Mouse (Mus musculus): Measurements from ENCODE around the gene Cd27. TPM values are rescaled to one million over a fixed set of nuclear protein-coding genes. Genes with fewer than 3 reads are reported as not detected.

Cd27 gene
- polyA plus RNA-seq, 1 experiment from 2014 or later = 0.91 TPM

- no peaks in the 10 kb centered on the region; the same call in 1 of the 2 replicates for H3K36me3 ChIP-seq (ENCODE audit: control insufficient read depth, insufficient read depth, low read length)
- H3K27ac ChIP-seq (replicated peaks) = no peak overlapping the region
- H3K4me1 ChIP-seq (replicated peaks; ENCODE audit: control insufficient read depth, insufficient read depth) = no peaks in the 10 kb centered on the region
- H3K27me3 ChIP-seq (ENCODE audit: control insufficient read depth, insufficient read depth, low read length) = no peaks in the 10 kb centered on the region
- H3K9me3 ChIP-seq (ENCODE audit: control insufficient read depth, low read length) = no peaks in the 10 kb centered on the region
- no peak overlapping the region for H3K9ac ChIP-seq (ENCODE audit: low read length)
- no peak for DNase-seq (ENCODE audit: low spot score)
- TF ChIP-seq CTCF (IDR thresholded peaks at IDR 0.05; ENCODE audit: low read depth) = no peak
- TF ChIP-seq EP300 (optimal IDR thresholded peaks at IDR 0.05) = no peak
- H3K4me2 ChIP-seq (replicated peaks; ENCODE audit: low read depth) = no peak overlapping the region
- no peak for ATAC-seq (ENCODE audit: low FRiP score, low TSS enrichment)
- H3K4me3 ChIP-seq (ENCODE audit: low read depth, low read length) = no peak overlapping the region
- 73% methylated on average over 3 of the region's 3 CpGs for WGBS
These were observed 14.2 kb downstream of the Cd27 start for GRCm38 (mm10) chr6:125222577-125222976.

- DNase-seq (ENCODE audit: low spot score) = no peak
- Histone ChIP-seq H3K4me3 (ENCODE audit: low read depth, low read length) (no peak overlapping the region), H3K9me3 (ENCODE audit: control insufficient read depth, low read length) (no peaks in the 10 kb centered on the region), H3K4me1 (replicated peaks; ENCODE audit: control insufficient read depth, insufficient read depth) (no peaks in the 10 kb centered on the region), H3K27ac (replicated peaks) (no peak overlapping the region), H3K36me3 (ENCODE audit: control insufficient read depth, insufficient read depth, low read length) (no peaks in the 10 kb centered on the region; the same call in 1 of the 2 replicates), H3K27me3 (ENCODE audit: control insufficient read depth, insufficient read depth, low read length) (no peaks in the 10 kb centered on the region), H3K4me2 (replicated peaks; ENCODE audit: low read depth) (no peak overlapping the region), H3K9ac (ENCODE audit: low read length) (no peak overlapping the region)
- WGBS = 57% methylated on average over 2 of the region's 2 CpGs
- TF ChIP-seq CTCF (IDR thresholded peaks at IDR 0.05; ENCODE audit: low read depth) = no peak
- TF ChIP-seq EP300 (optimal IDR thresholded peaks at IDR 0.05) = no peak
- no peak for ATAC-seq (ENCODE audit: low FRiP score, low TSS enrichment)
These were observed 14.7 kb downstream of the Cd27 start for GRCm38 (mm10) chr6:125222146-125222545.

GRCm38 (mm10) chr6:125221115-125221745 lies 15.6 kb downstream of the Cd27 start:
- Histone ChIP-seq H3K4me1 (replicated peaks; ENCODE audit: control insufficient read depth, insufficient read depth) (no peaks in the 10 kb centered on the region; the same call in 1 of the 2 replicates), H3K27ac (replicated peaks) (no peak overlapping the region), H3K9ac (ENCODE audit: low read length) (no peak overlapping the region), H3K36me3 (ENCODE audit: control insufficient read depth, insufficient read depth, low read length) (no peaks in the 10 kb centered on the region; the same call in 1 of the 2 replicates), H3K4me2 (replicated peaks; ENCODE audit: low read depth) (no peak overlapping the region), H3K9me3 (ENCODE audit: control insufficient read depth, low read length) (no peaks in the 10 kb centered on the region), H3K27me3 (ENCODE audit: control insufficient read depth, insufficient read depth, low read length) (no peaks in the 10 kb centered on the region), H3K4me3 (ENCODE audit: low read depth, low read length) (no peak overlapping the region)
- ATAC-seq (ENCODE audit: low FRiP score, low TSS enrichment) (no peak), DNase-seq (ENCODE audit: low spot score) (no peak)
- 89% methylated on average over 20 of the region's 20 CpGs for WGBS
- no peak for TF ChIP-seq EP300 (optimal IDR thresholded peaks at IDR 0.05)
- TF ChIP-seq CTCF (IDR thresholded peaks at IDR 0.05; ENCODE audit: low read depth) = no peak

- no peaks in the 10 kb centered on the region; the same call in 1 of the 2 replicates for H3K4me1 ChIP-seq (replicated peaks; ENCODE audit: control insufficient read depth, insufficient read depth)
- no peaks in the 10 kb centered on the region for H3K36me3 ChIP-seq (ENCODE audit: control insufficient read depth, insufficient read depth, low read length)
- no peaks in the 10 kb centered on the region for H3K9me3 ChIP-seq (ENCODE audit: control insufficient read depth, low read length)
- TF ChIP-seq CTCF (IDR thresholded peaks at IDR 0.05; ENCODE audit: low read depth) = peak; percentile 88
- no peak for TF ChIP-seq EP300 (optimal IDR thresholded peaks at IDR 0.05)
- H3K27ac ChIP-seq (replicated peaks) = no peak overlapping the region
- no peaks in the 10 kb centered on the region for H3K27me3 ChIP-seq (ENCODE audit: control insufficient read depth, insufficient read depth, low read length)
- no peak overlapping the region for H3K4me3 ChIP-seq (ENCODE audit: low read depth, low read length)
- H3K9ac ChIP-seq (ENCODE audit: low read length) = no peak overlapping the region
- peak; percentile 42 for DNase-seq (ENCODE audit: low spot score)
- no peak overlapping the region for H3K4me2 ChIP-seq (replicated peaks; ENCODE audit: low read depth)
- ATAC-seq (ENCODE audit: low FRiP score, low TSS enrichment) = no peak
- WGBS = 48% methylated on average over 4 of the region's 4 CpGs
These were observed 17.8 kb downstream of the Cd27 start for GRCm38 (mm10) chr6:125218963-125219362.

- WGBS = 68% methylated on average over 11 of the region's 11 CpGs
- H3K4me1 ChIP-seq (replicated peaks; ENCODE audit: control insufficient read depth, insufficient read depth) = no peaks in the 10 kb centered on the region; the same call in 1 of the 2 replicates
- DNase-seq (ENCODE audit: low spot score) = no peak
- H3K27ac ChIP-seq (replicated peaks) = no peak overlapping the region
- TF ChIP-seq CTCF (IDR thresholded peaks at IDR 0.05; ENCODE audit: low read depth) (no peak), EP300 (optimal IDR thresholded peaks at IDR 0.05) (no peak)
- no peak for ATAC-seq (ENCODE audit: low FRiP score, low TSS enrichment)
- no peaks in the 10 kb centered on the region for H3K27me3 ChIP-seq (ENCODE audit: control insufficient read depth, insufficient read depth, low read length)
- no peak overlapping the region for H3K9ac ChIP-seq (ENCODE audit: low read length)
- no peaks in the 10 kb centered on the region for H3K36me3 ChIP-seq (ENCODE audit: control insufficient read depth, insufficient read depth, low read length)
- H3K4me2 ChIP-seq (replicated peaks; ENCODE audit: low read depth) = no peak overlapping the region
- no peak overlapping the region for H3K4me3 ChIP-seq (ENCODE audit: low read depth, low read length)
- no peaks in the 10 kb centered on the region for H3K9me3 ChIP-seq (ENCODE audit: control insufficient read depth, low read length)
These were observed 18.9 kb downstream of the Cd27 start for GRCm38 (mm10) chr6:125217899-125218298.

- Histone ChIP-seq H3K4me2 (replicated peaks; ENCODE audit: low read depth) (no peak overlapping the region), H3K9me3 (ENCODE audit: control insufficient read depth, low read length) (no peaks in the 10 kb centered on the region), H3K4me3 (ENCODE audit: low read depth, low read length) (no peak overlapping the region), H3K27me3 (ENCODE audit: control insufficient read depth, insufficient read depth, low read length) (no peaks in the 10 kb centered on the region), H3K9ac (ENCODE audit: low read length) (no peak overlapping the region), H3K36me3 (ENCODE audit: control insufficient read depth, insufficient read depth, low read length) (no peaks in the 10 kb centered on the region), H3K27ac (replicated peaks) (no peak overlapping the region), H3K4me1 (replicated peaks; ENCODE audit: control insufficient read depth, insufficient read depth) (no peaks in the 10 kb centered on the region; the same call in 1 of the 2 replicates)
- ATAC-seq (ENCODE audit: low FRiP score, low TSS enrichment) (no peak), DNase-seq (ENCODE audit: low spot score) (no peak)
- 76% methylated on average over 2 of the region's 2 CpGs for WGBS
- no peak for TF ChIP-seq EP300 (optimal IDR thresholded peaks at IDR 0.05)
- no peak for TF ChIP-seq CTCF (IDR thresholded peaks at IDR 0.05; ENCODE audit: low read depth)
These were observed 19.9 kb downstream of the Cd27 start for GRCm38 (mm10) chr6:125216898-125217297.

Measured in stomach, postnatal 0 days (tissue).